Mouse (Mus musculus) c-Kit-positive CD71-positive TER-119-positive erythroid progenitor cells, embryonic 14.5 days (primary cell): ENCODE results near the gene Slco6d1.
"Not testable (repeated sequence)": the region's sequence is repeated elsewhere in the genome, so short reads cannot be mapped to it uniquely, and the experiment has no call there.

Experiments used
- DNase-seq: peaks from one replicate; pipeline ENCODE4 v3.0.0-alpha.2; 2013; ENCODE audit warnings: low spot score

Slco6d1 gene

GRCm38 (mm10) chr1:98420824-98421223, at the start of gene Slco6d1:
Gene Slco6d1, plus strand, starts transcription at chr1:98421124.
- DNase-seq = no peak

- no peak for DNase-seq
Observed at GRCm38 (mm10) chr1:98392001-98392400, 28.9 kb upstream of the Slco6d1 start.

GRCm38 (mm10) chr1:98447929-98448328, 27.0 kb downstream of the Slco6d1 start:
- no peak for DNase-seq

- DNase-seq = not testable (repeated sequence)
Observed at GRCm38 (mm10) chr1:98459224-98459623, 38.3 kb downstream of the Slco6d1 start.

GRCm38 (mm10) chr1:98476381-98476780, 55.5 kb downstream of the Slco6d1 start:
- DNase-seq = not testable (repeated sequence)

- DNase-seq = no peak
Observed at GRCm38 (mm10) chr1:98479243-98479642, 58.3 kb downstream of the Slco6d1 start.

- DNase-seq = no peak
Observed at GRCm38 (mm10) chr1:98505982-98506381, 85.1 kb downstream of the Slco6d1 start.

- DNase-seq = no peak
Observed at GRCm38 (mm10) chr1:98522977-98523376, 102.1 kb downstream of the Slco6d1 start.

GRCm38 (mm10) chr1:98523537-98523936, 102.6 kb downstream of the Slco6d1 start:
- no peak for DNase-seq

GRCm38 (mm10) chr1:98528368-98528767, 107.4 kb downstream of the Slco6d1 start:
- DNase-seq = not testable (repeated sequence)

- no peak for DNase-seq
Observed at GRCm38 (mm10) chr1:98545372-98545771, 124.4 kb downstream of the Slco6d1 start.

- DNase-seq = no peak
Observed at GRCm38 (mm10) chr1:98554388-98554787, 133.5 kb downstream of the Slco6d1 start.

- no peak for DNase-seq
Observed at GRCm38 (mm10) chr1:98565701-98566100, 144.8 kb downstream of the Slco6d1 start.
